Mouse (Mus musculus) cortical plate, adult 2 months (tissue): Measurements from ENCODE around the gene Plppr2. TPM values are rescaled to one million over a fixed set of nuclear protein-coding genes. Genes with fewer than 3 reads are reported as not detected.

ENCODE experiments used
- H3K27ac ChIP-seq: fragments of 200-500 bp; 2 replicates; pipeline ENCODE4 v1.5.1; 2012; ENCODE audit warnings: low read length, control low read depth, inconsistent platforms; ENCODE audit not compliant: insufficient read depth
- H3K4me1 ChIP-seq: fragments of 200-500 bp; 2 replicates; pipeline ENCODE4 v1.6.1; 2011; ENCODE audit warnings: low read length; ENCODE audit not compliant: control insufficient read depth, insufficient read depth
- H3K4me3 ChIP-seq: fragments of 200-500 bp; 2 replicates; pipeline ENCODE4 v1.5.1; 2011; ENCODE audit warnings: mild to moderate bottlenecking, low read length, control low read depth; ENCODE audit not compliant: insufficient read depth
- CTCF ChIP-seq: fragments of 200-500 bp; IDR thresholded peaks from 2 replicates; pipeline ENCODE4 v1.5.1; 2011; ENCODE audit warnings: mild to moderate bottlenecking, control low read depth, low read length; ENCODE audit not compliant: insufficient read depth; ENCODE audit errors: extremely low read depth
- POLR2A ChIP-seq: fragments of 200-500 bp; IDR thresholded peaks from 2 replicates; pipeline ENCODE4 v1.6.1; 2011; ENCODE audit warnings: mild to moderate bottlenecking, low read length, control low read depth; ENCODE audit not compliant: insufficient read depth; ENCODE audit errors: extremely low read depth
- polyA plus RNA-seq: library from polyadenylated mRNA; depleted of rRNA; stranded (reverse); fragments of >200 nt; gene quantifications from 2 replicates; pipeline ENCODE4 v1.2.3, GENCODE M21; 2012; rRNA removed

The Plppr2 gene
- polyA plus RNA-seq: 183 and 199 TPM in 2 replicates

GRCm38 (mm10) chr9:21936692-21937570, at the start of gene Plppr2:
Gene Plppr2, plus strand, starts transcription at chr9:21937033.
- peak; percentile 85 for TF ChIP-seq POLR2A
- no peak for TF ChIP-seq CTCF
- no peak within 1 kb of the TSS for H3K27ac ChIP-seq
- peak within 1 kb of the TSS; percentile 58 for H3K4me3 ChIP-seq
- no peaks in the 10 kb centered on the region for H3K4me1 ChIP-seq

- Histone ChIP-seq H3K4me1 (no peaks in the 10 kb centered on the region), H3K4me3 (no peak overlapping the region), H3K27ac (no peak overlapping the region)
- TF ChIP-seq CTCF: no peak
- no peak for TF ChIP-seq POLR2A
Measured at GRCm38 (mm10) chr9:21889229-21889628, 47.6 kb upstream of the Plppr2 start.

- H3K4me3 ChIP-seq: peak overlapping the region; percentile 43
- H3K27ac ChIP-seq: no peak overlapping the region
- no peaks in the 10 kb centered on the region for H3K4me1 ChIP-seq
- peak; percentile 52; the same call in 1 of the 2 replicates for TF ChIP-seq POLR2A
- TF ChIP-seq CTCF: no peak
Measured at GRCm38 (mm10) chr9:21901223-21901820, 35.5 kb upstream of the Plppr2 start.

- no peak overlapping the region for H3K27ac ChIP-seq
- no peaks in the 10 kb centered on the region for H3K4me1 ChIP-seq
- H3K4me3 ChIP-seq: no peak overlapping the region
- no peak for TF ChIP-seq CTCF
- TF ChIP-seq POLR2A: no peak
Measured at GRCm38 (mm10) chr9:21904031-21904430, 32.8 kb upstream of the Plppr2 start.

GRCm38 (mm10) chr9:21908216-21908615, 28.6 kb upstream of the Plppr2 start:
- Histone ChIP-seq H3K4me1 (no peaks in the 10 kb centered on the region), H3K4me3 (no peak overlapping the region), H3K27ac (no peak overlapping the region)
- TF ChIP-seq POLR2A: no peak
- TF ChIP-seq CTCF: no peak

- H3K4me1 ChIP-seq: no peaks in the 10 kb centered on the region
- H3K27ac ChIP-seq: no peak overlapping the region
- TF ChIP-seq POLR2A (no peak), CTCF (no peak)
- no peak overlapping the region for H3K4me3 ChIP-seq
Measured at GRCm38 (mm10) chr9:21909474-21910223, 27.2 kb upstream of the Plppr2 start.

GRCm38 (mm10) chr9:21916851-21917492, 19.9 kb upstream of the Plppr2 start:
- H3K27ac ChIP-seq: 0 out of 2 replicates have a peak overlapping the region, but pooled peaks have one; percentile 58
- TF ChIP-seq CTCF (no peak), POLR2A (no peak)
- H3K4me3 ChIP-seq: peak overlapping the region; percentile 74
- no peaks in the 10 kb centered on the region; the same call in 1 of the 2 replicates for H3K4me1 ChIP-seq

- Histone ChIP-seq H3K4me1 (no peaks in the 10 kb centered on the region; the same call in 1 of the 2 replicates), H3K4me3 (peak overlapping the region; percentile 74), H3K27ac (peak overlapping the region; percentile 97)
- TF ChIP-seq POLR2A: no peak
- no peak for TF ChIP-seq CTCF
Measured at GRCm38 (mm10) chr9:21917493-21918034, 19.3 kb upstream of the Plppr2 start.

GRCm38 (mm10) chr9:21918035-21918592, 18.7 kb upstream of the Plppr2 start, which contains the start of gene Rab3d:
Gene Rab3d, minus strand, starts transcription at chr9:21918192.
- peak within 1 kb of the TSS; percentile 97 for H3K27ac ChIP-seq
- TF ChIP-seq POLR2A (no peak), CTCF (no peak)
- H3K4me1 ChIP-seq: no peaks in the 10 kb centered on the region; the same call in 1 of the 2 replicates
- H3K4me3 ChIP-seq: peak within 1 kb of the TSS; percentile 74
